Mouse (Mus musculus) thymus, adult 2 months (tissue): ENCODE measurements around the gene Mtfmt. TPM values are rescaled to one million over a fixed set of nuclear protein-coding genes. Genes with fewer than 3 reads are reported as not detected.

Experiments used
- DNase-seq: peaks from one replicate; pipeline ENCODE4 v3.0.0; 2021
- H3K27ac ChIP-seq: fragments of 200-500 bp; 2 replicates; pipeline ENCODE4 v1.5.1; 2012; ENCODE audit warnings: low read length, control low read depth; ENCODE audit not compliant: control insufficient read depth, insufficient read depth
- H3K27me3 ChIP-seq: fragments of 200-500 bp; 2 replicates; pipeline ENCODE4 v1.6.1; 2012; ENCODE audit warnings: mild to moderate bottlenecking, low read length, moderate library complexity, mixed read lengths; ENCODE audit not compliant: control insufficient read depth, insufficient read depth
- H3K36me3 ChIP-seq: fragments of 200-500 bp; 2 replicates; pipeline ENCODE4 v1.6.1; 2012; ENCODE audit warnings: mild to moderate bottlenecking, low read length, moderate library complexity; ENCODE audit not compliant: control insufficient read depth, insufficient read depth
- H3K4me1 ChIP-seq: fragments of 200-500 bp; replicated peaks from 2 replicates; pipeline ENCODE4 v1.6.1; 2012; ENCODE audit warnings: low read length; ENCODE audit not compliant: control insufficient read depth, insufficient read depth
- H3K4me3 ChIP-seq: fragments of 200-500 bp; 2 replicates; pipeline ENCODE4 v1.5.1; 2012; ENCODE audit warnings: mild to moderate bottlenecking, low read length, control low read depth, moderate library complexity; ENCODE audit not compliant: control insufficient read depth, insufficient read depth
- CTCF ChIP-seq: fragments of 200-500 bp; IDR thresholded peaks from 2 replicates; pipeline ENCODE4 v1.5.1; 2012; ENCODE audit warnings: mild to moderate bottlenecking, control low read depth, low read length, moderate library complexity, borderline replicate concordance; ENCODE audit not compliant: control insufficient read depth, poor library complexity, insufficient read depth; ENCODE audit errors: extremely low read depth
- POLR2A ChIP-seq: fragments of 200-500 bp; IDR thresholded peaks from 2 replicates; pipeline ENCODE4 v1.6.1; 2012; ENCODE audit warnings: mild to moderate bottlenecking, low read length, control low read depth, moderate library complexity; ENCODE audit not compliant: control insufficient read depth, poor library complexity, insufficient read depth; ENCODE audit errors: extremely low read depth
- WGBS: fragments of 180-500 bp; shearing (Covaris S2); methylation state at CpG from one replicate; pipeline ENCODE4 v1.1.7; 2018; 5-methylcytosine and 5-hydroxymethylcytosine counted together
- polyA plus RNA-seq: library from polyadenylated mRNA; depleted of rRNA; stranded (reverse); fragments of >200 nt; gene quantifications from 2 replicates; pipeline ENCODE4 v1.2.3, GENCODE M21; 2012

The Mtfmt gene
- polyA plus RNA-seq, 1 experiment = 18.4 TPM

DNA sequence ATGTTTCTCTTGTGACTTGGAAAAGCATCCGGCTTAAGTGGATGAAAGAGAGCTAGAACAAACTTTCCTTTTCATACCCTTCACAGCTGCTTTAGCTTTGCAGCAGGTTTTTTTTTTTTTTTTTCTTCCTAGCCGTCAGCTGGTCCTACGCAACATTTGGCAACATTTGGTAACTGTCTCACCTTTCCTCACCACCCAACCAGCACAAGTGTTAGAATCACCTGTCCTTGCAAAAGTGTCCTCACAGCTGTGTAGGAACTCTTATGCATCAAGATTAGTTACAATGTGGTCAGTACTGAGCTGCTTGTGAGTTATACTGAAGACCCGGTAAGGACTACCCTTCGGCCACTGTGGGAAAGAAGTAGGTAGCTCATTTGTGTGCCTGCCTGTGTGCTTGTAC, 27.0 kb downstream of the Mtfmt start:
- WGBS = 90% methylated on average over 5 of the region's 5 CpGs
- Histone ChIP-seq H3K36me3 (peaks cover 8% of the 10 kb centered on the region), H3K4me1 (peaks cover 10% of the 10 kb centered on the region), H3K27ac (no peak overlapping the region), H3K27me3 (no peaks in the 10 kb centered on the region), H3K4me3 (no peak overlapping the region)
- TF ChIP-seq CTCF (no peak), POLR2A (no peak)
- DNase-seq = no peak

DNA sequence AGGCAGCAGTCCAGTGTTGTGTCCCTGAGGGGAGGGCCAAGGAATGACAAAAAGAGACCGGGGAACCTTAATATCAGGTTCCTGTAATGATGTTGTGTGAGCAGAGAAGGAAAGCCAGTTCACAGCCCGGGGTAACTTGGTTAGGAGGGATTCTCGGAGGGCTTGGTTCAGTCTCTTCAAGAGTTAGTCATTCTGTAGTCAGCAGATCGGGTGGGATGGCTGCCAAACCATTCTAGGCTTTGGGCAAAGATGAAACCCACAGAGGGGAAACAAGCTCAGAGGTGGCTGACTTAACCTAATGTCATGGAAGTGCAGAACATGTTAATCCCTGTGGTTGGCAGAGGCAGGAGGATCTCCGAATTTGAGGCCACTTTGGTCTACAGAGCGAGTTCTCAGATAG, 28.6 kb downstream of the Mtfmt start:
- H3K4me1 ChIP-seq = peaks cover 10% of the 10 kb centered on the region
- 83% methylated on average over 6 of the region's 6 CpGs for WGBS
- H3K4me3 ChIP-seq = no peak overlapping the region
- no peak overlapping the region; the same call in 1 of the 2 replicates for H3K27ac ChIP-seq
- no peak for DNase-seq
- TF ChIP-seq CTCF (no peak), POLR2A (no peak)
- H3K36me3 ChIP-seq = peaks cover 9% of the 10 kb centered on the region
- H3K27me3 ChIP-seq = no peaks in the 10 kb centered on the region

DNA sequence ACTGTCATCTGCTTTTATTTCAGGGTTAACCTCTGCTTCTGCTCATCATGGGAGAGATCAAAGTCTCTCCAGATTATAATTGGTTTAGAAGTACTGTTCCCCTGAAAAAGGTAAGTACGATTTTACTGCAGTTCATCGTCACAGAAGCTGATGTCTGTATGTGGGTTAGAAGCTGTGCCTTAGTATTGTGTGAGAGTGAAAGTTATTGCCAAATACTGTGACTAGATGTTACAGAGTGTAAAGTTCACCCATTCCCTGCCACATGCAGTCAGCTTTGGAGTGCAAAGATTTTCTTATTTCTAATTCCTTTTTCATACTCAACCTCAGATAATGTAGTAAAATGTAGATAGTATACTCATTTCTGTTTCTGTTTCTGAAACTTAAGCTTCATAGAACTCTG, 29.7 kb downstream of the Mtfmt start:
- peaks cover 16% of the 10 kb centered on the region for H3K36me3 ChIP-seq
- no peak overlapping the region for H3K4me3 ChIP-seq
- H3K27me3 ChIP-seq = no peaks in the 10 kb centered on the region
- no peak overlapping the region for H3K27ac ChIP-seq
- 95% methylated on average over 2 of the region's 2 CpGs for WGBS
- H3K4me1 ChIP-seq = peaks cover 10% of the 10 kb centered on the region
- no peak for TF ChIP-seq CTCF
- no peak for TF ChIP-seq POLR2A
- no peak for DNase-seq

DNA sequence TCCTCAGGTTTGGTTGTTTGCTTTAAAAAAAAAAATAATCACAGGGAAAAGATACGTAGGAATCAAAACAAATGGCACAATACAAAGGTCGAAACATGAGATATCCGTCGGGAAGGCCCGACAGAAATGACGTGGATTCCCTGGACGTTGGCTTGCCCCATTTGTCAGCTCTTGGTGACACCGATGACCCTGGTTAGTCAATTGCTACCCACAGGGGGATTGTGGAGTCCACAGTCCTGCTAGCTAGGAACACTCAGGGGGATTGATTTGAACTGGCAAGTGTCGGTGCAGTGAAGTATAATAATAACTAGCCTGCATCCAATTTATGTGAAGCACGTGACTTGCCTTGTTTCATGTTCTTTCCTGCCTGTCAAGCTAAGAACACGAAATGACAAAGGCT, 32.1 kb downstream of the Mtfmt start:
- no peak for DNase-seq
- peaks cover 19% of the 10 kb centered on the region for H3K36me3 ChIP-seq
- H3K27me3 ChIP-seq = no peaks in the 10 kb centered on the region
- H3K27ac ChIP-seq = no peak overlapping the region
- 82% methylated on average over 11 of the region's 11 CpGs for WGBS
- TF ChIP-seq CTCF (no peak), POLR2A (no peak)
- no peak overlapping the region for H3K4me3 ChIP-seq
- H3K4me1 ChIP-seq = peaks cover 4% of the 10 kb centered on the region

DNA sequence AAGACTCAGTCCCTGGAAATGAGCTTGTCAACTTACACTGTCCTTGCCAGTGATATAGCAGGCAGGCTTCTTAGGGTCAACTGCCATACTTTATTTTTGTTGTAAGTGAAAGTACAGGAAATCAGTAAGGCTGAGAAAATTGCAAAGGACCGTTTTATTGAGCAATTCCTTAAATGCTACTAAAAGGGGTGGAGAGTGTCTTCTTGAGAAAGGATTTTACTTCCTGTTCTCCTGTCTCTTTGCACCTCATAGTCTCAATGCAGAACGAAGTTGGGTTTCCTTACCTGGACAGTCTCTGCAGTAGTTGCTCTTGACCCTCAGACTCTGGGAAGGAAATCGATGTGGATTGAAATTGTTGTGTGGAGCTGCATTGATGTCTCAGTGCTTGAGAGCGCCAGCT, 37.2 kb downstream of the Mtfmt start:
- no peak overlapping the region for H3K27ac ChIP-seq
- no peaks in the 10 kb centered on the region for H3K27me3 ChIP-seq
- H3K4me3 ChIP-seq = no peak overlapping the region
- DNase-seq = no peak
- WGBS = 93% methylated on average over 4 of the region's 4 CpGs
- no peaks in the 10 kb centered on the region for H3K4me1 ChIP-seq
- TF ChIP-seq CTCF (no peak), POLR2A (no peak)
- peaks cover 19% of the 10 kb centered on the region; the same call in 1 of the 2 replicates for H3K36me3 ChIP-seq

DNA sequence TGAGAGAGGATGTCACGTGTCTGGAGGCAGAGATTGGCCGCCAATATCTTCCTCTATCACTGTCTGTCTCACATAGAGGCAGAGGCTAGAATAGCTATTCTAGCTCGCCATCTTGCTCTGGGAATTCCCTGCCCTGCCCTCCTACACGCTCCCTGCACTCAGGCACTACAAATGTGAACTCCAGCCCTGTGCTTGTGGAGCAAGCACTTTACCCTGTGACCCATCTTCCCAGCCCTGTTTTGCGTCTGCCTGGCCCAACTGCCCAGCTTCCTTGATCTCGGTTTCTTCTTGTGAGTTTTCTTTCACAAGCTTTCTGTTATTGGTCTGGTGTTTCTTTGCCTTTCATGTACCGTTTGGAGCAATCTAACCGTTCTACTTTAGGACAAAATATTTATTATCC, 43.6 kb downstream of the Mtfmt start:
- H3K4me1 ChIP-seq = no peaks in the 10 kb centered on the region
- no peak overlapping the region for H3K4me3 ChIP-seq
- no peaks in the 10 kb centered on the region for H3K27me3 ChIP-seq
- TF ChIP-seq CTCF (no peak), POLR2A (no peak)
- H3K27ac ChIP-seq = no peak overlapping the region
- 97% methylated on average over 8 of the region's 8 CpGs for WGBS
- no peak for DNase-seq
- H3K36me3 ChIP-seq = peaks cover 23% of the 10 kb centered on the region

DNA sequence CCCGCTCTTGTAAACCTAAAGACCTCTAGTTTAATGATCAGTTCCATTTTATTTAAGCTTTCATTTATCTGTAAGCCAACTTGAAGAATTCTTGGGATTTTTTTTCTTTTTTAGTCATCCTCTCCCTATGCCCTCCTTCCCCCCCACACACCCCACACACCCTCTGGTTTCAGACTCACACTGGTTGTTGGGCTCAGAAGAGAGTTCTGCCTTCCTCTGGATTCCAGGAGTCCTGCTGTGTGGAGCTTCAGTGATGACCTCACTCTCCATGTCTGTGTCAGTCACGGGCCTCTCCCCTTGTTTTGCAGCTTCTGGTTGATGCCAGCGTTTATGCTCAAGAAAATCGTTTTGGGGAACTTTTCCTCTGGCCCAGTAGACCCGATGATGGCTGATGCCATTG, 44.5 kb downstream of the Mtfmt start:
- H3K4me3 ChIP-seq = no peak overlapping the region
- H3K4me1 ChIP-seq = no peaks in the 10 kb centered on the region
- no peaks in the 10 kb centered on the region for H3K27me3 ChIP-seq
- WGBS = 97% methylated on average over 5 of the region's 5 CpGs
- DNase-seq = no peak
- peaks cover 32% of the 10 kb centered on the region for H3K36me3 ChIP-seq
- TF ChIP-seq POLR2A (no peak), CTCF (no peak)
- no peak overlapping the region for H3K27ac ChIP-seq

DNA sequence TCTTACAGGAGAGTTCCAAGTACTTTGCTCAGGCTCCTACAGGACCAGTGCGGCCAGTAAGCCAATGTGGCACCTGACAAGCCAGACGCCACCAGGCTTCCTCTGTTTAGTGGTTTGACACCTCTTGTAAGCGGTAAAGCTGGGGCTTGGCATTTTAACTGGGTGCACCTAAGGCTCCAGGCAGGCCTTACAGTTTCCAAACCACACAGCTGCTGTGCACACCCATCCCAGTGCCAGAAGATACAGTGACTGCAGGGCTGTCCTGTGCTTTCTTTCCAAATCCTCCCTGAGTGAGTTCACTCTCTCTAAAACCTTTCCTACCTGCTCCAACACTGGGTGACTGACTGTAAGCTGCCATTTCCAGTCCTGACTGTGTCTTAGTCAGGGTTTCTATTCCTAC, 55.9 kb downstream of the Mtfmt start:
- WGBS = 73% methylated on average over 3 of the region's 3 CpGs
- DNase-seq = no peak
- no peak overlapping the region for H3K4me3 ChIP-seq
- no peaks in the 10 kb centered on the region for H3K27me3 ChIP-seq
- H3K36me3 ChIP-seq = peaks cover 9% of the 10 kb centered on the region
- H3K4me1 ChIP-seq = no peaks in the 10 kb centered on the region
- no peak for TF ChIP-seq POLR2A
- H3K27ac ChIP-seq = no peak overlapping the region
